Mouse (Mus musculus): Measurements from ENCODE around the gene Golm1.

GRCm38 (mm10) chr13:59674215-59674614, 1.4 kb downstream of the Golm1 start:
- TF ChIP-seq USF1 (IDR thresholded peaks at IDR 0.05; ENCODE audit: low read depth), result no peak
- no peak for TF ChIP-seq CTCF (IDR thresholded peaks at IDR 0.05; ENCODE audit: control insufficient read depth, insufficient read depth, insufficient read length)
- no peak for TF ChIP-seq MYOD1 (IDR thresholded peaks at IDR 0.05; ENCODE audit: control insufficient read depth, insufficient read length, low read depth)
- TF ChIP-seq MYOG (IDR thresholded peaks at IDR 0.05; ENCODE audit: control insufficient read depth, extremely low read depth, insufficient read length), result no peak
- TF ChIP-seq MAX (IDR thresholded peaks at IDR 0.05), result no peak
